Mouse (Mus musculus): ENCODE measurements around the gene Zfp503.

Gene Zfp503

DNA sequence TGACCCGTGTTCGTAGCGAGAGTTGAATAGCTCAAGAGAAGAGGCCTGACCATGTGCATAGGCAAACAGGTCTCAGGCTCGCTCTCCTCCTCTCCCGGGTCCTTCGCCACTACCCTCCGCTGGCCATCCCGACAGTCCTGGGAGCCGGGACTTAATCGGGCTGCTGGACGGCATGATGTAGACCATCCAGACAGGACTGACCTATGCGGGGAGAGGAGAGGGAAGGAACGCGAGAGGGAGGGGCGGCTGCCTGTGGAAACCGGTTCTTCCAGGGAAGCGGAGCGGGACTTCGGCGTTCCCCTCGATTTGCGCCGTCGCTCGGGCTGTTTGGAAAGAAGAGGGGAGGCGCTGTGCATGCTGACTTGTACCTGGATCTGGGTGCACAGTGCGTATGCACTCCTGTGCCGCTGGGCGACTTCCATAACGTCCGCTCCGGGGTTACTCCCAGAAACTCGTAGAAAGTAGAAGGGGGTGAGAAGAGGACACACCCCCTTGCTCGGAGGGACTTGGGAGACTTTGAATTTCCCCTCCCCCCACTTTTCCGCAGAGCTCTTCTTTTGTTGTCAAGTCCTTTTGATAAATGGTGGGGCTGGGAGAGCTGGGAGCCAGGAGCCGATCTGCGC, at the start of gene Zfp503:
TSS of gene Zfp503 (minus strand) at position 311 of the 623 bp plus-strand sequence.
- DNase-seq (ENCODE audit: low spot score in 2 of 2) = peak; percentile 59 to 66

DNA sequence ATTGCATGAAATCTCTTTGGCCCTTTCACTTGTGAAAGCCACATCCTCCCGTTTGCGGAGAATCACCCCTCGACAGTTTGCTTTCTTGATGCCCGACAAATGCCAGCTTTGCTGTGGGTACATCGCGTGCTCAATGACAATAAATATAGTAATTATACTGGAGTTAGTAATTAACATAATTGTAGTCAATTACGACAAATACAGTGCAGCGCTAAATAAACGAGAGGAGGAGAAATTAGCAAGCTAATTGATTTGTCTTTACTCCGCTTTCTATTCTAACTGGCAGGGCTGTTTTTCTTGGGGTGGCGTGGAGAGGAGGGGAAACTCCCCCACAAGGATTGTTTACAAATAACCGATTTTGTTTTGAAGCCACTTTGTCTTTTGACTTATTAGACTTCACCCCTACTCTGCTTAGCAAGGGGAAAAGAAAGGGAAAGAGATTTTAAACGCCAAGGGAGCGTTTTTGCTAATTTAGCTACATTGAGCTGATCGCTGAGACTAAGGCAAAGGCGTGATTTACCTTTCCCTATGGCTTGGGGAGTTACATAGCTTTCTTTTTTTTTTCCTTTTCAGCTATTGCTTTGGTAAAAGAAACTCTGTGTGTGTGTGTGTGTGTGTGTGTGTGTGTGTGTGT, 48.2 kb upstream of the Zfp503 start:
- no peak for DNase-seq (ENCODE audit: low spot score in 2 of 2)

DNA sequence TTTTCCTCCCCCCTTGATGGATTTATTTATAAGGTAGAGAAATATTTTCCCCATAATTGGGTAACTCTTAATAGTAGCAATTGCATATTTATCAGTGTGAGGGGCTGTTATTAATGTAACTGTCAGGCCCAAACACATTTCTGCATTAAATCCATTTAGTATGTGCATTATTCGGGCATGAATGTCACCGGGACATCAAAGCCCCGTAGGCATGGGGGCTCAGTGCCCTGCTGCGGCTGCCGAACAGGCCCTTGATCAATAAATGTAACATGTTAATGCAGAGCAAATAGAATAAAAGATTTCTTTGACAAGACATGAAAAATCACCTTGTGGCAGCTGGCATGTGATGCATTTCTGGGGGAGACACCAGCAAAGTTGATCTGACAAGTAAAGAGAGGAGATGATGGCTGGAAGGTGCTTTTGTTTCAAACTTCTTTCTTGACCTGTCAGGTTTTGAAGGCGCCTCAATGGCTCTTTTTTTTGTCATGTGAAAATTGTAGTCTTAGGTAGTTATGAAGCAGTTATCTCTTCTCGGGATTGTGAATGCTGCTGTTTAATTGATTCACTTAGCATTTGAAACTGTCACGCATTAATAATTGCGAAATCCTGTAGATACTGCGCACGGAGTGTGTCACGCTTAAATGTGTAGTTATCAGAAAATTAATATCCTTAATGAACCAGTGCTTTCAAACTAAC, 47.5 kb upstream of the Zfp503 start:
- DNase-seq (ENCODE audit: low spot score in 2 of 2) = no peak

DNA sequence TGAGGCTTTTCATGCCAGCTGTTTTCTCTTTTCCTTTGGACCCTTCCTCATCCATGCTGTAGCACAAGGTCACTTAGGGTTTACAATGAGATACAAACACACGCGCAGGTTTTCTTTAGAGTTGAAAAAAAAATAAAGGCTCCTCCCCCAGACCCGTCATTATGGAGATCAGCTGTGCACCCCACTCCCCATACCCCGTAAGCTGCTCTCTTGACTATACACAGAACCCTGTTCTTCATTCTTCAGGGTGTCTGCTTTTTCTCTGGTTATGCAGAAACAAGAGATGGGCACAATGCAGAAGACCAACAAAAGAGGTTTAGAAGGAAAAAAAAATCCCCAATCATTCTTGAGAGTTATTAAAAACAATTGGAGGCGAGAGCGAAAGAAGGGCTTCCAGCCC, 46.9 kb upstream of the Zfp503 start:
- DNase-seq (ENCODE audit: low spot score in 2 of 2) = no peak

DNA sequence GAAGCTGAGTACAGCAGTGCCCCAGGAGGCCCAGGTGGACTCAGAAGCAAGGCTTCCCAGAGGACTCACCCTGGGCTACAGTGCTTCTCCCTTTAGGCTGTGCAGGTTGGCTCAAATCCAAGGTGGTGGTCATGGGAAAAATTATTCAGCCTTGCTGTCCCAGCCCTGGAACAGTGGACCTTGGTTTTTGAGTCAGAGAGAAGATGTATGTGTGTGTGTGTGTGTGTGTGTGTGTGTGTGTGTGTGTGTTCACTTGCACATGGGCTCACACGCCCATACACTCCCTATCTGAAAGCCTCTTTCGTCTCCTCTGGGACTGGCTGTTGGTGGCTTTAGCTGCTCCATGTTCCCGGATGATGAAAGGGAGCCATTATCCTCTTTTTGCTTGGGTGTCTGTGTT, 46.5 kb upstream of the Zfp503 start:
- DNase-seq (ENCODE audit: low spot score in 2 of 2) = no peak

DNA sequence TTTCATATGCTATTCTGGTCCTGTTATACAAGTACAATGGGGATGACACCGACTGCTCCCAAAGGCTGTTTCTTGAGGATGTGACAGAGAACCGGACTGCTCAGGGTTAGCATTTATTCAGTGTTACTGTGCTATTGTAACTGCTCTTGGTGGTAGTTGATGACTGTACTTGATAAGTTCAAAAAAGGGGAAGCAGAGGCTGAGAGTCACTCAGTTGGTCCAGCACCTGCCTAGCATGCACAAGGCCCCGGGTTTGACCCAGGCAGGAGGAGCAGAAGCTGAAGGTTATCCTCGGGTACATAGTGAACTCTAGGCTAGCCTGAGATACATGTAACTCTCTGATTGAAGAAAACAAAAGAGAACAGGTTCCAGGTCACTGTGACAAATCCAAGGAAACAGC, 34.1 kb upstream of the Zfp503 start:
- DNase-seq (ENCODE audit: low spot score in 2 of 2) = no peak

DNA sequence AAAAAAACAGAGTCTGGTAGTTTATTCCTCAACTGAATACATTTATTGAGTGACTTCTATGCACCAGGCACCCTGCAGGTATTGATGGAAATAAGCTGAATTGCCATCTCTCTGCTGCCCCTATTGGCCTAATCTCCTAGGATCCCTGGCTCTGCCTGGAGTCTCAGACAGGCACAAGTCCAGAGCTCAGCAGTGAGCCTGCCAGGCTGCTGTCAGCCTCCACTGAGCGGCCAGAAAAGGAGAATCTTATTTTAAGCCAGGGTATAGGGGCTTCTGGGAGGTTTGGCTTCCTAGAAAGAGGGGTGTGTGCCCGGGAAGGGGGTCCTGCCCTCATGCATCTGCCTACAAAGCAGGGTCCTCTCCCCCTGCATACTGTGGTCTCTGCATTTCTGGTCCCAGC, 31.5 kb upstream of the Zfp503 start:
- DNase-seq (ENCODE audit: low spot score in 2 of 2) = peak; percentile 26 to 60

DNA sequence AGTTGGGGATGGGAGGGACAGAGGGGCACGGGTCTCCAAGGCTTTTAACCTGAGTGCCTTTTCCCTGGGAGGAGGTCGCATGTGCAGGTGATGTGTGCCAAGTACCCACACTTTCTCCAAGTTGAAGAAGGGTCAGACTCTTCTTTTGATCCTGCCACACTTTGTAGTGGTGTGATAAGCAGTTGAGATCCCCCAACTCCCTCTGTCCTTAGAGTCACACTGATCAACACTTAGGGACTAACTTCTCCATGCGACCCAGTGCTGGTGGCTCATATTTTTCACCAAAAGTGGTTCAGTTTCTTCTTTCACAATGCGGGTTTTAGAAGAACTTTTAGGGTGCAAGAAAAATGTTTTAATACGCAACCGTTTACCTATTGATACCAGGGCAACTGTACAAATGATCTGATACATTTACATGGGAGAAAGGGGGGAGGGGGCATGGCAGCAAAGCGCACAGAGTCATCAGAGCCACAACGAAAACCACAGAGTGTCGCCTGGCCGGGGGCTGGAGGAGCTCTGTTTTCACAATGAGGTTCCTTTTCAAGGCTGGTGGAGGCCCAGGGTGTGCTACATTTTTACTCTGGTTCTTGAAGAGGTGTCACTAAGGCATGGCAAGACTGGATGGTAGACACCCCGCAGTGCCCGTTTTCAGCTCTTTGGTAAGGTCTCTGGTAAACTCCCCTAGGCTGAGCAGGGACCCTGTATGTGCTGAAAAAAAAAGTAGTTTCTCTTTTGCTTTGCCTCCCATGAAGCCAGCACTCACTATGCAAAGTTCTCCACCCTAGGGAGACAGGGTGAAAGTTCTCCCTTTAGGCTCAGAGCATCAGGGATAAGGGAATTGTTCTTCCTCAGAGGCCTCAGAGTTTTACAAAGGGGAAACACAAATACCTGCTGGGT, 30.8 kb upstream of the Zfp503 start:
- peak in 1 of 2 experiments; percentile 15 for DNase-seq (ENCODE audit: low spot score in 2 of 2)

DNA sequence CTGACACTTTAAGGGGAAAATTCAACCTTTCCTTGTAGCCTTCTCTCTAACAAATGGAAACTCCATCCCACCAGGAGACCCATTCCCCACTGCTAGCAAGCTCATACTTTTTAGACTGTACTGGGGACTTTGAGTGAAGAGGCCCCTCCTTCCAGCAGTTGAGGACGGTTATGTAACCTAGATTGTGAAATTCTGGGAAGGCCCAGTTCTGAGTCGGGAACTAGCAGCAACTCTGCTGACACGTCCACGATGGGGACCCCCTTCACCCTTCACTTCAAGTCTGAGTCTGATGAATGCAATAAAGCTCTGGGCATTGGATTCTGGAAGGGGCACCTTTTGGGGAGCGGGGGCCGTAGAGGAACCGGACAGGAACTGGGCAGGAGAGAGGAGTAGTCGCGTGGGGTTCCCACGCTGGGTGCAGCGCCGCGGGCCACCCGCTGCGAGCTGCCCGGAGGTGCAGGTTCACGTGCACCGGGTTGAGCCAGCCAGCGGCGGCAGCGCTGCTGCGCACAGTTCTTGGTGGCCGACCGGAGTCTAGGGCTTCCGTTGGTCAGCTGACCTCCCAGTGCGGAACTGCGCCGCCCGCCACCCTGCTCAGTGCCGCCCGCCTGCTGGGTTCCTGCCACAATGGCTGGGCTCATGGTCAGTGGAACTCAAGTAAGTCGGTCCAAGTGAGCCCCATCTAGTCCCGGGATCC, 30.0 kb upstream of the Zfp503 start, which contains the start of gene Lrmda:
TSS of gene Lrmda (plus strand) at position 461 of the 697 bp plus-strand sequence.
- peak; percentile 66 to 80 for DNase-seq (ENCODE audit: low spot score in 2 of 2)

DNA sequence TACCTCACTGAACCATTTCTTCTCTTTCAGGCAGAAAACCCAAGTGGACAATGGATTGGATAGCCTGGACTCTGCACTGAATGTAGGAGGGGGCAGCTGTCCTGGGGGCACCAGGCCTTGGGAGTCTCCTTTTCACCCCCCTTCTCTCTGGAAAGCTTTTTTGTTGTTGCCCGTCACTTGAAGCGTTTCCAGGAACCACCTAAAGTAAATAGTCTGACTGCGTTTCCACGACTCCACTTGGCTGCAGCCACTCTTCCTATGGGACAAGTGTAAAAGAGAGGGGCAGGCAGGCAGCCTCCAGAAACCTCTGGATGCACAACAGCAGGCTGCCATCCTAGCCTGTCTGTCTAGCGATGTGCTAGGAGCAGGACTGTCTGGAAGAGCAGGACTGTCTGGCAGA, 27.6 kb upstream of the Zfp503 start:
- DNase-seq (ENCODE audit: low spot score in 2 of 2) = no peak

DNA sequence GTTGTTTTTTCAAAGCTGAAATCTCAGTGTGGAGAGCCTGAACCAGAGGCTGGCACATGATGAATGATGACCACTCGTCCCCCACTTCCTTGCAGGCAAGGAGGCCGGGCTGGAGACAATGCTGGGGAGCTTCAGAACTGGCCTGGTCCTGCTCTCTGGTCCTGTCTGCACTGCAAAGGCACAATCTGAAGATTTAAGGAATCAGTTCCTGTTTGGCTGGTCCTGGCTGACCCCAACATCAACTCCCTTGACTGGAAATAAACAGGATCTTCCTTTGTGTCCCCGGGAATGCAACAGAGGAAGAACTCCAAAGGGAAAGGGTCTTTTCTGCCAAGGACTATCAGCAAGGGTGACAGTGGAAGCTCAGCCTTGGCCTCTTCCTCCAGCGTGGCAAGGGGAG, 25.4 kb upstream of the Zfp503 start:
- no peak for DNase-seq (ENCODE audit: low spot score in 2 of 2)

DNA sequence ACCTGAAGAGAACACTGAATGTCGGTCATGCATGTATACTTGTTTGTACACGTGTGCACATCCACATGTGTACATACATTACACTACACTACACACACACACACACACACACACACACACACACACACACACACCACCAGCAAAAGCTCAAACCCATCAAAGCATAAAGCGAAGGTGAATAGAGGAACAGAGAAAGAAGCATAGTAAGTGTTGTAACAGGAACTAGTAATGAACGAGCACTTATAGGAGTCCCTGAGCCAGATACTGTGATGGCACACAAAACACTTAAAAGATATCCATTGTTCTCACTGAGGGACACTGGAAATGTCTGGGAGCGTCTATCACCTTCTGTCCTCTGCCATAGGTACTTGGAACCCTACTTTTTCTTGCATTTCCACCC, 24.9 kb upstream of the Zfp503 start:
- DNase-seq (ENCODE audit: low spot score in 2 of 2) = no peak

DNA sequence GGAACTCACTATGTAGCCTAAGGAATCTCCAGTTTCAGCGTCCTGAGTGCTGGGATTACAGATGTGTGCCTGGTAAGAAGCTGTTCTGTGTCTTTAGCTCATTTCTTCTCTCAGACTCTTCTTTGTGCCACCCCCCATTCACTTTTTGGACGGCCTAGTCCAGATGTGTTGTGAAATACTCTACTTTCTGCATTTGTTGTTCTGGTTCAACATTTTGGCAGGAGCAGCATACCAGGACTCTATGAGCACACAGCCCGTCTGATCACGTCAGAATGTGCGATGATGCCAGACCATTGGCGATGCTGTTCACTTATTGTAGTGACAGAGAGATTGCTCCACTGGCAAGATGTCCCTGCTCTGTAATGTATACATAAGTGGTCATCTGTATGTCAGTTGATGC, 17.6 kb upstream of the Zfp503 start:
- DNase-seq (ENCODE audit: low spot score in 2 of 2) = peak in 1 of 2 experiments; percentile 31

DNA sequence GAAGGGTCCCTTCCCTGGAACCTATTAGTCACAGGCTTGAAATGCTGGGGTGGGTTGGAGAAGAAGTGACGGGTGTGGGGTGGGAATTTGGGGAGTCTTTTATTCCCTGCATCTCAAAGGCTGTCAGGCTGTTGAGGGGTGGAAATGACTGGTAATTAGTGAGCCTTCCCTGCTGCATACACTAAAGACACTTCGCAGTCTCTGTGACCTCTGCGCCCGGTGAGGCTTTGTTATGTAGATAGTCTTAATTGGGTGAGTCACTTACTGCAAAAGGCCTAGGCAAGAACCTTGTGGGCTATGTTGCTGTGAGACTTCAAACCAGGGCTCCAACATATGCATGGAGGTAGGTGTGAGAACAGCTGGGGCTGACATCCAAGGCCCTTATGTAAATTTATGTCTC, 15.5 kb upstream of the Zfp503 start:
- no peak for DNase-seq (ENCODE audit: low spot score in 2 of 2)

DNA sequence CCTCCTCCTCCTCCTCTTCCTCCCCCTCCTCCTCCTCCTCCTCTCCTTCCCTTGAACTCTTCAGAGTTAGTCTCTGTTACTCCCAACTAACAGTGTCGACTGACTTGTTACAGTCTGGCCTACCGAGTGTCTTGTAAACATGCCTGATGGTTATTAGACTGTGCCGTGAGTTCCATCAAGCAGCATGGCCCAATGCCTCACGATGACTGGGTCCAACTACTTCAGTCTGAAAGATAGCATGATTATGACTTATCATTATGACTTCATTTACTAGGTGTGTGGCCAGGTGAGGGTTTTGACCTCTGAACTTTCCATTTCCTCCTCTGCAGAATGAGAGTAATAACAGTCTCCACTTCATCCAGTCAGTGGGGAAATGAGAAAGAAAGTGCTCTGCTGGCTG, 14.2 kb upstream of the Zfp503 start:
- DNase-seq (ENCODE audit: low spot score in 2 of 2) = no peak

DNA sequence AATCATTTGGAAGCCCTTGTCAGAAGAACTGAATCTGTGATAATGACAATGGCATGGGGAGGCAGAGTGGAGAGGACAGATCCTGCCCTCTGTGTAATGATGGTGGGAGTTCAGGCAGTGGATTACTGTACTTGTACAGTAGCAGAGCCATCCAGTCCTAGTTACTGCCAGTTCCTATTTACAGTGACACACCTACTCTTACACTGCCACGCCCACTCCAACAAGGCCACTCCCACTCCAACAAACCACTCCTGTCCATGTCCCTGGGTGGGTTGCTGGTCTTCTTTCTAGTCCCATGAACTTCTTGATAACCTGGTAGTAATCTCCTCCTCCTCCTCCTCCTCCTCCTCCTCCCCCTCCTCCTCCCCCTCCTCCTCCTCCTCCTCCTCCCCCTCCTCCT, 13.8 kb upstream of the Zfp503 start:
- DNase-seq (ENCODE audit: low spot score in 2 of 2) = no peak

DNA sequence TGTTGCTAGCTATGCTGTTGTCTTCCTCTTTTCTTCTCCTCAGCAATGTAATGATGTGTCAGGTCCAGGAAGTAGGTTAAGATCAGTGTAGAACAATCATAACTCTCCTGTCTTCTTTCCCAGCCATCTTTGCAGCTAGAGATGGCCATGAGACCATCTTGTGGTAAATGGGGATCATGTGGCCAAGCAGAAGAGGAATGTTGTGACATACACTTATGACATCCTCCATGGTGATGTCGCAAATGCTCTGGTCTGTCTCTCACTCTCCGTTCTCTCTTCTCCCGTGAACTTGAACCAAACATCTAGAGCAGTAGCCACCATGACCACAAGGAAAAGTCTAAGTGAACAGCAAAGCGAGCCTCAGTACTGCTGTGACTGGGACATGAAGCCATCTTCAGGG, 10.2 kb upstream of the Zfp503 start:
- no peak for DNase-seq (ENCODE audit: low spot score in 2 of 2)

DNA sequence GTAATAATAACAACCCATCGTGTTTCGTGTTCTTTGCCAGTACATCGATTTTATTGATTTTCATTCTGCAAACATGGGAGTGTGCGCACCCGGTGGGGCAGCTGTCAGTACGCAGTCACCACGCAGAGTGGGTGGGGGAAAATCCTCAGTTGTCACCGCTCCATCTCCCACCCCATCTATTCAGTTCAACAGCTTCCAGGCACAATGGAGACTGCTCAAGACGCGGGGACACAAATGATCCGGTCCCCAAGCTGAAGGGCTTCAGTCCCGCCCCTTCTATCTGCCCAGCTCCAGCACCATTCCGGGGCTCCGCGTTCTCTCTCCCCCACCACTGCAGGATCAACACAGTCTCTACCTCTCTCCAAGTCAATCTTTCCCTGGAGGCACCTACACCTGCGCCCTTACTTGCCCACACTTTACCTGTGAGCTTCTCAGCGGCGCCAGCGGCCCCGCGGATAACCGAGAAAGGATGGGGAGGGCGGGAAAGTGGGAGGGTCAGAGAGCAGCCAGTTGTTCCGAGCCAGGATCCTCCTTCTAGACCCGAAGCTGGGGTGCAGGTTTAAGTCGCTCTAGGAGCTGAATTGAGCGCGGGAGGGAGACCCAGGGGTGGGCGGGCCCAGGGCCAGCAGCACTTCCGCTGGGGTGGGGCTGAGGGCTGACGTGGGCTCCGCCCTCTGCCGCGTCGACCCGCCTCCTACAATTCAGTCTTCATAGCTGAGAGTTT, 5.8 kb upstream of the Zfp503 start:
- peak; percentile 61 to 81 for DNase-seq (ENCODE audit: low spot score in 2 of 2)

DNA sequence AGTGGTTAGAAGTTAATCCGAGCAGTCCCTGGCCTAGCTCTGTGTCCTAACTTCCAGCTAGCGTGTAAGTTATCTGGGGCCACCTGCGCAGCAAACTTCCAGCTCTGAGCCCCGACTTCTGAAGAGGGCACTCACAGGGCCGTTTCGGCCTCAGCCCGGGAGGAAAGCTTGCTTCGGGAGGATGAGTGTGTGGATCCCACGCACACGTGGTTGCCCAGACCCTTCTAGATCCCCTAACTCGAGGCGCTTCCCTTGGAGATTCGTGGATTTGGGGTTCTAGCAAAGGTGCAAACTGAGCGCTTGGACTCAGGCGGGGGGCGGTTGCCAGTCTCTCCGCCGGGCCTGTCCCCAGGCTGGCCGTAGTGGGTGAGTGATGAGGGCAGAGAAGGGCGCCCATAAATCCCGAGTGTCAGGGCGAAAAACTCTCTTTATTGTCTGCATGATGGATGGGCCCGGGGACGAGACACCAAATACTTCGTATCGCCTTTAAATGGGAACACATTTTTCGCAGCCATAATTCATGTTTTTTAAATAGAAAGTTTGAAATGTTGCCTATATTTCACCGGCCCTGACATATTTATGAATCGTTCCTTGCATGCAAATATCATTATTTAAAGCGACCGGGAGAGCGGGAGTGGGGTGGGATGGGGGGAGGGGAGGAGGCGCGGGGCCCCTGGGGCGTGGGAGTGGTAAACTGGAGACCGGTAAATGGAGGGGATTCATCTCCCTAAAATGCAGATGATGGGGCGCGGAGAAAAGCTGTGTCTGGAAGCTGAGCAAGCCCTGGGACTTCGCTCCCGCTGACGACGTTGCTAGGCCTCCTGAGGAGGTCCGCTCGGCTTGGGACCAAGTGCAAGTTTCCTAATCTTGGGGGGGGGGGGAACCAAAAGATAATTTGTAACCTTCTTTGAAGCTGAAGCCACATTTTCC, 4.9 kb upstream of the Zfp503 start:
- DNase-seq (ENCODE audit: low spot score in 2 of 2) = peak in 1 of 2 experiments; percentile 28

Data from urinary bladder, postnatal 36 days (tissue).